Mouse (Mus musculus): ENCODE results near the gene Tmem131.
A peak's percentile ranks its signal among the peaks of the same experiment; 100 is the strongest.
"Not testable (repeated sequence)": the region's sequence is repeated elsewhere in the genome, so short reads cannot be mapped to it uniquely, and the experiment has no call there.

The Tmem131 gene

GRCm38 (mm10) chr1:36914455-36915199, 28.8 kb downstream of the Tmem131 start:
- DNase-seq = peak; percentile 39 to 74

- no peak for DNase-seq
Observed at GRCm38 (mm10) chr1:36913806-36914205, 29.7 kb downstream of the Tmem131 start.

GRCm38 (mm10) chr1:36912239-36912638, 31.2 kb downstream of the Tmem131 start:
- DNase-seq = no peak

GRCm38 (mm10) chr1:36911603-36912002, 31.9 kb downstream of the Tmem131 start:
- DNase-seq = no peak

- DNase-seq = no peak
Observed at GRCm38 (mm10) chr1:36910397-36910796, 33.1 kb downstream of the Tmem131 start.

- DNase-seq = not testable (repeated sequence)
Observed at GRCm38 (mm10) chr1:36909965-36910364, 33.5 kb downstream of the Tmem131 start.

GRCm38 (mm10) chr1:36905216-36905615, 38.2 kb downstream of the Tmem131 start:
- no peak for DNase-seq

GRCm38 (mm10) chr1:36904489-36904888, 39.0 kb downstream of the Tmem131 start:
- DNase-seq = no peak

- no peak for DNase-seq
Observed at GRCm38 (mm10) chr1:36904084-36904451, 39.4 kb downstream of the Tmem131 start.

- no peak for DNase-seq
Observed at GRCm38 (mm10) chr1:36903376-36904083, 39.9 kb downstream of the Tmem131 start.

- no peak for DNase-seq
Observed at GRCm38 (mm10) chr1:36902533-36903315, 40.7 kb downstream of the Tmem131 start.

- no peak for DNase-seq
Observed at GRCm38 (mm10) chr1:36899622-36900021, 43.8 kb downstream of the Tmem131 start.

- no peak for DNase-seq
Observed at GRCm38 (mm10) chr1:36896423-36896822, 47.0 kb downstream of the Tmem131 start.

GRCm38 (mm10) chr1:36895452-36895851, 48.0 kb downstream of the Tmem131 start:
- no peak for DNase-seq

GRCm38 (mm10) chr1:36894136-36894535, 49.3 kb downstream of the Tmem131 start:
- DNase-seq = no peak

- not testable (repeated sequence) for DNase-seq
Observed at GRCm38 (mm10) chr1:36893720-36894119, 49.7 kb downstream of the Tmem131 start.

GRCm38 (mm10) chr1:36893146-36893545, 50.3 kb downstream of the Tmem131 start:
- DNase-seq = peak; percentile 31 to 47

GRCm38 (mm10) chr1:36892461-36892860, 51.0 kb downstream of the Tmem131 start:
- no peak for DNase-seq

- no peak for DNase-seq
Observed at GRCm38 (mm10) chr1:36889016-36889415, 54.5 kb downstream of the Tmem131 start.

- DNase-seq = no peak
Observed at GRCm38 (mm10) chr1:36887172-36887571, 56.3 kb downstream of the Tmem131 start.

- DNase-seq = no peak
Observed at GRCm38 (mm10) chr1:36886489-36886888, 57.0 kb downstream of the Tmem131 start.

GRCm38 (mm10) chr1:36884536-36884935, 58.9 kb downstream of the Tmem131 start:
- DNase-seq = no peak

- no peak for DNase-seq
Observed at GRCm38 (mm10) chr1:36883805-36884204, 59.7 kb downstream of the Tmem131 start.

GRCm38 (mm10) chr1:36879154-36879553, 64.3 kb downstream of the Tmem131 start:
- no peak for DNase-seq

Measured in kidney, adult 8-10 months (tissue).